Comparison of ENCODE assay signal across 23 mouse cellular contexts in genomic region chr13:114026306-114026705, GRCm38 (mm10).
"Had no signal": no experiment of that assay in that cellular context is flagged by ENCODE, and none has a peak within 500 bp of the region (broad histone marks: within the 10 kb centered on the region; RNA-seq: fewer than 3 reads in every experiment).

No protein-coding gene starts in this region.

- DNase-seq: kidney, adult 9 months; kidney, postnatal 14 days; kidney, postnatal 4 days; layer of hippocampus, adult 9-11 months; liver; lung, adult 18-20 months; lung, postnatal 10 days; lung, postnatal 36 days; right cerebral cortex, adult 18-20 months; right cerebral cortex, postnatal 14 days; spleen, adult 18-20 months; thymus, adult 18-20 months; thymus, postnatal 36 days had no signal

- H3K9me3 ChIP-seq: limb, embryonic 10.5 days; limb, embryonic 13.5 days; liver, embryonic 12.5 days; liver, embryonic 15.5 days; lung, embryonic 15.5 days; midbrain, embryonic 10.5 days; midbrain, embryonic 15.5 days; neural tube, embryonic 12.5 days; neural tube, embryonic 15.5 days had no signal

- H3K36me3 ChIP-seq: limb, embryonic 10.5 days; limb, embryonic 13.5 days; liver, embryonic 12.5 days; liver, embryonic 15.5 days; lung, embryonic 15.5 days; midbrain, embryonic 10.5 days; midbrain, embryonic 15.5 days; neural tube, embryonic 12.5 days; neural tube, embryonic 15.5 days had no signal

- H3K27ac ChIP-seq: limb, embryonic 10.5 days; limb, embryonic 13.5 days; liver, embryonic 12.5 days; liver, embryonic 15.5 days; lung, embryonic 15.5 days; midbrain, embryonic 10.5 days; midbrain, embryonic 15.5 days; neural tube, embryonic 12.5 days; neural tube, embryonic 15.5 days had no signal

- H3K4me3 ChIP-seq: limb, embryonic 10.5 days; limb, embryonic 13.5 days; liver, embryonic 12.5 days; liver, embryonic 15.5 days; lung, embryonic 15.5 days; megakaryocyte, embryonic 14.5 days; midbrain, embryonic 10.5 days; midbrain, embryonic 15.5 days; neural tube, embryonic 12.5 days; neural tube, embryonic 15.5 days had no signal

- H3K9ac ChIP-seq: limb, embryonic 13.5 days; liver, embryonic 12.5 days; liver, embryonic 15.5 days; lung, embryonic 15.5 days; midbrain, embryonic 15.5 days; neural tube, embryonic 12.5 days; neural tube, embryonic 15.5 days had no signal

- H3K4me1 ChIP-seq: limb, embryonic 10.5 days; limb, embryonic 13.5 days; liver, embryonic 12.5 days; liver, embryonic 15.5 days; lung, embryonic 15.5 days; megakaryocyte, embryonic 14.5 days; midbrain, embryonic 10.5 days; midbrain, embryonic 15.5 days; neural tube, embryonic 12.5 days; neural tube, embryonic 15.5 days had no signal

- H3K27me3 ChIP-seq: limb, embryonic 13.5 days; liver, embryonic 12.5 days; liver, embryonic 15.5 days; lung, embryonic 15.5 days; megakaryocyte, embryonic 14.5 days; midbrain, embryonic 15.5 days; neural tube, embryonic 12.5 days; neural tube, embryonic 15.5 days had no signal
